In genomic region chr15:27681419-27682187, GRCm38 (mm10) we compare ENCODE assay signal across 8 mouse cellular contexts. TPM values are rescaled to one million over a fixed set of nuclear protein-coding genes. Genes with fewer than 3 reads are reported as not detected.
DNase-seq lines count a peak whose midpoint lies in the region; ATAC-seq lines count a peak whose summit lies in the region.

Gene Otulinl (minus strand): TSS chr15:27681579.

- no peaks in the 10 kb centered on the region for H3K9me3 ChIP-seq in hindbrain, embryonic 15.5 days

- peaks cover 10% of the 10 kb centered on the region for H3K4me1 ChIP-seq in hindbrain, embryonic 15.5 days (replicated peaks)

- peak within 1 kb of the TSS; percentile 84 for H3K4me2 ChIP-seq in hindbrain, embryonic 15.5 days

- no peaks in the 10 kb centered on the region for H3K36me3 ChIP-seq in hindbrain, embryonic 15.5 days

- H3K27me3 ChIP-seq in hindbrain, embryonic 15.5 days: no peaks in the 10 kb centered on the region

- peak within 1 kb of the TSS; percentile 68 for H3K4me3 ChIP-seq in hindbrain, embryonic 15.5 days

- H3K27ac ChIP-seq in hindbrain, embryonic 15.5 days (replicated peaks): peak within 1 kb of the TSS; percentile 77

- under 1% methylated on average over 55 of the region's 59 CpGs for WGBS in hindbrain, embryonic 15.5 days

- peak within 1 kb of the TSS; percentile 61 for H3K9ac ChIP-seq in hindbrain, embryonic 15.5 days

- peak; percentile 78 for DNase-seq in WW6 (ENCODE audit: low read depth, low spot score)
- peak; percentile 97 to 98 for DNase-seq in cerebellum, postnatal 36 days
- peak; percentile 95 to 98 for DNase-seq in frontal cortex, postnatal 36 days (ENCODE audit: low spot score in 2 of 2)
- DNase-seq in layer of hippocampus, postnatal 36 days: peak; percentile 97
- peak; percentile 95 for DNase-seq in lung, postnatal 25 days (ENCODE audit: low spot score)
- DNase-seq in retina, adult 2 months (ENCODE audit: low read depth, low spot score): peak; percentile 80
- DNase-seq in thymus, postnatal 25 days: peak; percentile 99

- peak; percentile 100 for ATAC-seq in hindbrain, embryonic 15.5 days (ENCODE audit: low FRiP score, low read depth)

RNA-seq across cellular contexts. Expression of gene Otulinl, which starts in this region (rescaled TPM):
- polyA plus RNA-seq in hindbrain, embryonic 15.5 days (2015; fragmentation: Nextera tagmentation; extraction: Ambion mirVana): 10.6 and 12.8 TPM in 2 replicates
- 10 to 100 TPM; 30.0 to 33.1 TPM for total RNA-seq in layer of hippocampus, postnatal 36 days (2021)

Comparison
In these comparisons a context has a peak if more than half of its experiments do, and no peak if none do; other contexts are left out.
1. Peak in every context shown above with its lines: DNase-seq, ATAC-seq, H3K4me3 ChIP-seq and H3K27ac ChIP-seq.